Mouse (Mus musculus) gonadal fat pad, adult 2 months (tissue): ENCODE results near the gene Cecr2. TPM values are rescaled to one million over a fixed set of nuclear protein-coding genes. Genes with fewer than 3 reads are reported as not detected.

Experiments used
- DNase-seq: peaks from one replicate; pipeline ENCODE4 v3.0.0-alpha.2; 2012; ENCODE audit warnings: low read depth
- polyA plus RNA-seq: library from polyadenylated mRNA; depleted of rRNA; stranded (reverse); fragments of >200 nt; gene quantifications from 2 replicates; pipeline ENCODE4 v1.2.3, GENCODE M21; 2012

Gene Cecr2
- polyA plus RNA-seq, 1 experiment: 5.0 TPM

GRCm38 (mm10) chr6:120667422-120667781 lies 1.2 kb downstream of the Cecr2 start:
- peak; percentile 5 for DNase-seq

GRCm38 (mm10) chr6:120667911-120668310 lies 1.7 kb downstream of the Cecr2 start:
- DNase-seq: no peak

- peak; percentile 22 for DNase-seq
Observed at GRCm38 (mm10) chr6:120674121-120674520, 8.0 kb downstream of the Cecr2 start.

GRCm38 (mm10) chr6:120674881-120675280 lies 8.7 kb downstream of the Cecr2 start:
- DNase-seq: no peak

- no peak for DNase-seq
Observed at GRCm38 (mm10) chr6:120675979-120676378, 9.8 kb downstream of the Cecr2 start.

- no peak for DNase-seq
Observed at GRCm38 (mm10) chr6:120683351-120683750, 17.2 kb downstream of the Cecr2 start.

GRCm38 (mm10) chr6:120684750-120685149 lies 18.6 kb downstream of the Cecr2 start:
- DNase-seq: no peak

- no peak for DNase-seq
Observed at GRCm38 (mm10) chr6:120686872-120687650, 20.9 kb downstream of the Cecr2 start.

- DNase-seq: no peak
Observed at GRCm38 (mm10) chr6:120700221-120700620, 34.1 kb downstream of the Cecr2 start.

GRCm38 (mm10) chr6:120704376-120704775 lies 38.2 kb downstream of the Cecr2 start:
- no peak for DNase-seq

- no peak for DNase-seq
Observed at GRCm38 (mm10) chr6:120708759-120709158, 42.6 kb downstream of the Cecr2 start.

GRCm38 (mm10) chr6:120714806-120715205 lies 48.6 kb downstream of the Cecr2 start:
- no peak for DNase-seq

GRCm38 (mm10) chr6:120715227-120715626 lies 49.1 kb downstream of the Cecr2 start:
- DNase-seq: peak; percentile 16

- DNase-seq: no peak
Observed at GRCm38 (mm10) chr6:120715851-120716250, 49.7 kb downstream of the Cecr2 start.

- no peak for DNase-seq
Observed at GRCm38 (mm10) chr6:120716531-120716984, 50.4 kb downstream of the Cecr2 start.

- no peak for DNase-seq
Observed at GRCm38 (mm10) chr6:120725986-120726385, 59.8 kb downstream of the Cecr2 start.

GRCm38 (mm10) chr6:120736011-120736410 lies 69.8 kb downstream of the Cecr2 start:
- DNase-seq: no peak

GRCm38 (mm10) chr6:120736566-120736965 lies 70.4 kb downstream of the Cecr2 start:
- no peak for DNase-seq

GRCm38 (mm10) chr6:120743130-120743529 lies 77.0 kb downstream of the Cecr2 start:
- no peak for DNase-seq

GRCm38 (mm10) chr6:120744266-120744665 lies 78.1 kb downstream of the Cecr2 start:
- DNase-seq: no peak

- DNase-seq: no peak
Observed at GRCm38 (mm10) chr6:120746416-120746815, 80.2 kb downstream of the Cecr2 start.

GRCm38 (mm10) chr6:120761151-120761550 lies 95.0 kb downstream of the Cecr2 start:
- DNase-seq: no peak

GRCm38 (mm10) chr6:120769972-120770371 lies 103.8 kb downstream of the Cecr2 start:
- DNase-seq: no peak

- DNase-seq: no peak
Observed at GRCm38 (mm10) chr6:120771366-120771765, 105.2 kb downstream of the Cecr2 start.
